Comparison of ENCODE assay signal across 21 mouse cellular contexts in the genomic region with DNA sequence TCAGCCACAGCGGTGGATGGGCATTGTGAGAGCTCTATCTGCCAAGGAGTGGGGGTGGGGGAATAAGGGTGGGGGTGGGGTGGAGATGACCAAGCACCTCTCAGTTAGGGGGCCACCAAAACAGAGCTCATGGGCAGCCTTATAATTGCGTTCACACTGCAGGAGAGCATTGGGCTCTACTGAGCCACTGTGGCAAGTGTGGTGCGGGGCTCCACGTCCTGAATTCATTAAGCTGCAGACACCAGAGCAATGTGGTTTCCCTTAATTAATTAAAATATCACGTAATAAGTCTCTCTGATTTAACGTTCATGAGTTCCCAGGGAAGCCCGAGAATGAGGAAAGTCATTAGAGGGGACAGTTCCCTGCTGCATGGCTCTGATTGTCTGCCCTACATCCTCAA. TPM values are rescaled to one million over a fixed set of nuclear protein-coding genes. Genes with fewer than 3 reads are reported as not detected.
"Had no signal": no experiment of that assay in that cellular context is flagged by ENCODE, and none has a peak within 500 bp of the region (broad histone marks: within the 10 kb centered on the region; RNA-seq: fewer than 3 reads in every experiment).

No protein-coding gene starts in this region.

- ATAC-seq: liver, embryonic 12.5 days had no signal

- H3K4me2 ChIP-seq: limb, embryonic 15.5 days; liver, embryonic 12.5 days; lung, embryonic 14.5 days; midbrain, embryonic 11.5 days had no signal

- DNase-seq: kidney, adult 11 months; kidney, adult 9 months; kidney, postnatal 36 days; layer of hippocampus, adult 9-11 months; layer of hippocampus, postnatal 36 days; lung, embryonic 14.5 days; lung, postnatal 10 days; lung, postnatal 4 days; retina, postnatal 1 day; right cerebral cortex, postnatal 14 days; thymus, postnatal 36 days had no signal

- H3K27ac ChIP-seq: kidney, postnatal 0 days; limb, embryonic 15.5 days; liver, embryonic 12.5 days had no signal

- H3K4me3 ChIP-seq: limb, embryonic 15.5 days; liver, embryonic 12.5 days had no signal

- H3K27me3 ChIP-seq: limb, embryonic 15.5 days had no signal

- H3K36me3 ChIP-seq: limb, embryonic 15.5 days had no signal

- H3K4me1 ChIP-seq: limb, embryonic 15.5 days; liver, embryonic 12.5 days had no signal

- H3K9me3 ChIP-seq: limb, embryonic 15.5 days; liver, embryonic 12.5 days had no signal

- H3K9ac ChIP-seq: limb, embryonic 15.5 days; liver, embryonic 12.5 days; lung, embryonic 14.5 days had no signal

RNA-seq across cellular contexts. Expression of gene Igfbpl1, which starts 18.7 kb away (rescaled TPM):
- total RNA-seq: megakaryocyte, adult 5-6 weeks had no signal
- polyA plus RNA-seq: liver, embryonic 12.5 days; liver, embryonic 16.5 days; spleen, adult 2 months; thymus, postnatal 0 days had no signal

RNA-seq across cellular contexts. Expression of gene Stra6l, which starts 40.4 kb away (rescaled TPM):
- total RNA-seq: layer of hippocampus, adult 18-20 months; layer of hippocampus, postnatal 36 days; left cerebral cortex, postnatal 25 days had no signal
- polyA plus RNA-seq: lung, embryonic 14.5 days had no signal
